Mouse (Mus musculus) liver, adult 2 months (tissue): ENCODE measurements around the gene Mast3. TPM values are rescaled to one million over a fixed set of nuclear protein-coding genes. Genes with fewer than 3 reads are reported as not detected.

Experiments
- DNase-seq: peaks from one replicate; pipeline ENCODE4 v3.0.0-alpha.2; 2011; ENCODE audit warnings: low read depth, low spot score; ENCODE audit errors: extremely low read depth
- H3K27ac ChIP-seq: fragments of 200-500 bp; replicated peaks from 2 replicates; pipeline ENCODE4 v1.5.1; 2012; ENCODE audit warnings: low read depth, mild to moderate bottlenecking, control low read depth, inconsistent platforms, low read length; ENCODE audit not compliant: insufficient read depth
- H3K27me3 ChIP-seq: fragments of 200-500 bp; 2 replicates; pipeline ENCODE4 v1.6.1; 2012; ENCODE audit warnings: mild to moderate bottlenecking, moderate library complexity, low read length, inconsistent platforms; ENCODE audit not compliant: control insufficient read depth, insufficient read depth
- H3K36me3 ChIP-seq: fragments of 200-500 bp; 2 replicates; pipeline ENCODE4 v1.6.1; 2012; ENCODE audit warnings: low read length, inconsistent platforms; ENCODE audit not compliant: control insufficient read depth, insufficient read depth
- H3K4me1 ChIP-seq: fragments of 200-500 bp; 2 replicates; pipeline ENCODE4 v1.6.1; 2011; ENCODE audit warnings: low read length; ENCODE audit not compliant: control insufficient read depth, insufficient read depth
- H3K4me3 ChIP-seq: fragments of 200-500 bp; 2 replicates; pipeline ENCODE4 v1.5.1; 2011; ENCODE audit warnings: low read depth, mild to moderate bottlenecking, control low read depth, low read length, moderate library complexity; ENCODE audit not compliant: insufficient read depth
- H3K79me2 ChIP-seq: fragments of 200-500 bp; 2 replicates; pipeline ENCODE4 v1.6.1; 2012; ENCODE audit warnings: inconsistent platforms, mild to moderate bottlenecking, low read length, moderate library complexity; ENCODE audit not compliant: control insufficient read depth, insufficient read depth
- H3K9ac ChIP-seq: fragments of 200-500 bp; 2 replicates; pipeline ENCODE4 v1.6.1; 2012; ENCODE audit warnings: low read depth, mild to moderate bottlenecking, control low read depth, inconsistent platforms, low read length
- CTCF ChIP-seq: fragments of 200-500 bp; IDR thresholded peaks from 2 replicates; pipeline ENCODE4 v1.5.1; 2011; ENCODE audit warnings: low read depth, low read length, control low read depth
- POLR2A ChIP-seq: fragments of 200-500 bp; IDR thresholded peaks from 2 replicates; pipeline ENCODE4 v1.6.1; 2011; ENCODE audit warnings: low read length, control low read depth; ENCODE audit not compliant: insufficient read depth; ENCODE audit errors: extremely low read depth
- WGBS: fragments of 180-500 bp; shearing (Covaris S2); methylation state at CpG from one replicate; pipeline ENCODE4 v1.1.7; 2018; 5-methylcytosine and 5-hydroxymethylcytosine counted together
- polyA plus RNA-seq: library from polyadenylated mRNA; depleted of rRNA; stranded (reverse); fragments of >200 nt; gene quantifications from 2 replicates; pipeline ENCODE4 v1.2.3, GENCODE M21; 2012
- total RNA-seq: library from RNA; depleted of rRNA; stranded (reverse); fragments of >200 nt; gene quantifications from 2 replicates; pipeline ENCODE4 v1.2.3, GENCODE M21; 2014

Mast3 gene
- total and polyA plus RNA-seq, 2 experiments, result 16.7 to 29.0 TPM

- Histone ChIP-seq H3K4me3 (no peak overlapping the region), H3K36me3 (no peaks in the 10 kb centered on the region), H3K4me1 (peaks cover 11% of the 10 kb centered on the region), H3K27ac (no peak overlapping the region), H3K79me2 (peaks cover 2% of the 10 kb centered on the region; the same call in 1 of the 2 replicates), H3K27me3 (no peaks in the 10 kb centered on the region), H3K9ac (no peak overlapping the region)
- no peak for DNase-seq
- whole genome bisulfite sequencing, result 93% methylated on average over 7 of the region's 7 CpGs
- TF ChIP-seq CTCF (no peak), POLR2A (no peak)
Observed at GRCm38 (mm10) chr8:70771217-70771616, 33.6 kb downstream of the Mast3 start.

- no peak overlapping the region for H3K4me3 ChIP-seq
- DNase-seq, result no peak
- no peak overlapping the region for H3K27ac ChIP-seq
- 96% methylated on average over 13 of the region's 13 CpGs for WGBS
- H3K4me1 ChIP-seq, result peaks cover 9% of the 10 kb centered on the region
- no peak overlapping the region for H3K9ac ChIP-seq
- no peaks in the 10 kb centered on the region for H3K27me3 ChIP-seq
- TF ChIP-seq POLR2A (no peak), CTCF (no peak)
- H3K79me2 ChIP-seq, result no peaks in the 10 kb centered on the region
- no peaks in the 10 kb centered on the region for H3K36me3 ChIP-seq
Observed at GRCm38 (mm10) chr8:70770748-70771147, 34.1 kb downstream of the Mast3 start.

DNA sequence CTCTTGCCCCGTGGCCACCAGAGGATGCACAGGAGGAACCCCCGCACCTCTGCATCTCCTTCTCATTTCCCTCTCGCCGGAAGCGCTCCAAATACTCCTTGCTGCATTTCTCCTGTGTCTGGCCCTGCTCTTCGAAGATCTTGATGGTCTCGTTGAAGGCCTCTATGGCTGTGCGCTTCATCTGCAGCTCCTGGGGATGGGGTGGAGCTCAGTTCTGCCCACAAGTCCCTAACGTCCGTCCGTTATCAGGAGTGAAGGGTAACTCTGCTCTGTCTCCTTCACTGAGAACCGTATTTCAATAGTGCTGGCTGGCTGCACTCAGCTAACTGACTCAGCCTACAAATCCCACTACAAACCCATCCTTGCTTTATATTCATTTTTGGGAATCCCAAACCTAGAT is 35.0 kb downstream of the Mast3 start:
- 82% methylated on average over 12 of the region's 12 CpGs for WGBS
- Histone ChIP-seq H3K9ac (no peak overlapping the region), H3K79me2 (no peaks in the 10 kb centered on the region), H3K36me3 (no peaks in the 10 kb centered on the region), H3K4me3 (no peak overlapping the region), H3K4me1 (peaks cover 7% of the 10 kb centered on the region; the same call in 1 of the 2 replicates), H3K27me3 (no peaks in the 10 kb centered on the region), H3K27ac (no peak overlapping the region)
- TF ChIP-seq CTCF (no peak), POLR2A (no peak)
- DNase-seq, result no peak

DNA sequence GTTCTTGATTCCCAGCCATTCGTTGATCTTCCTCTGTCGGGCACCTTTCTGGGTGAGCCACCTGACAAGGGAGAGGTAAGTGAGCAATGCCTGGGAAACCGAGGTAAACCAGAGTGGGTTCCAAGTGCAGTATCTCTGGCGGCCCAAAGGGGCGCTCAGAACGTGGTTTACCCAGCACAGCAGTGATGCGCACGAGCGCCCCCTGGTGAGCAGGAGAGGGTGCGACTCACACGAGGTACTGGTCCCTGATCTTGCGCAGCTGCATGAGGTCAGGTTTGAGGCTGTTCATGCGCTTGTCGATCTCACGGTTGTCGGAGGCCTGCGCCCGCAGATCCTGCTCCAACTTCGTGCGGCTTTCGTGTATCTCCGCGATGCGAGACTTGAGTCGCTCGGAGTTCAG is 35.5 kb downstream of the Mast3 start:
- H3K79me2 ChIP-seq, result no peaks in the 10 kb centered on the region
- H3K9ac ChIP-seq, result no peak overlapping the region
- no peaks in the 10 kb centered on the region for H3K36me3 ChIP-seq
- peak; percentile 100 for TF ChIP-seq CTCF
- TF ChIP-seq POLR2A, result no peak
- H3K4me3 ChIP-seq, result no peak overlapping the region
- no peaks in the 10 kb centered on the region for H3K27me3 ChIP-seq
- WGBS, result 12% methylated on average over 26 of the region's 26 CpGs
- H3K27ac ChIP-seq, result no peak overlapping the region
- peaks cover 7% of the 10 kb centered on the region; the same call in 1 of the 2 replicates for H3K4me1 ChIP-seq
- peak; percentile 80 for DNase-seq

DNA sequence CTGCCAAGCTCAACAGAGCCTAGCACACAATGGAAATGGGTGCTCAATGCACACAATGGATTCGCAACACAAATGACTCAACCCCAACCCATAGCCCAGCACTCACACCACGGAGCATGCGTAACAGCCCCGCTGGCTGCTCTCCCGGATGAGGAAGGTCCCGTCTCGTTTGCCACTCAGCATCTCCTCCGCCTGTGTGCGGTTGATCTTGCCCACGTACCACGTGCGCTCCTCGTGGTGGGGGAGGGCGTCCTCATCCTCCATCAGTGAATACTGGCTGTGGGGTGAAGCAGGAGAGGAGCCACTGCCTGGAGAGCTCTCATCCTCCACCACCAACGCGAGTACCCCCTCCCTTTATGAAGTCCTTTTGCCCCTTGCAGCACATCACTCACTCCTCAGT is 35.9 kb downstream of the Mast3 start:
- 84% methylated on average over 16 of the region's 16 CpGs for WGBS
- no peaks in the 10 kb centered on the region for H3K36me3 ChIP-seq

DNA sequence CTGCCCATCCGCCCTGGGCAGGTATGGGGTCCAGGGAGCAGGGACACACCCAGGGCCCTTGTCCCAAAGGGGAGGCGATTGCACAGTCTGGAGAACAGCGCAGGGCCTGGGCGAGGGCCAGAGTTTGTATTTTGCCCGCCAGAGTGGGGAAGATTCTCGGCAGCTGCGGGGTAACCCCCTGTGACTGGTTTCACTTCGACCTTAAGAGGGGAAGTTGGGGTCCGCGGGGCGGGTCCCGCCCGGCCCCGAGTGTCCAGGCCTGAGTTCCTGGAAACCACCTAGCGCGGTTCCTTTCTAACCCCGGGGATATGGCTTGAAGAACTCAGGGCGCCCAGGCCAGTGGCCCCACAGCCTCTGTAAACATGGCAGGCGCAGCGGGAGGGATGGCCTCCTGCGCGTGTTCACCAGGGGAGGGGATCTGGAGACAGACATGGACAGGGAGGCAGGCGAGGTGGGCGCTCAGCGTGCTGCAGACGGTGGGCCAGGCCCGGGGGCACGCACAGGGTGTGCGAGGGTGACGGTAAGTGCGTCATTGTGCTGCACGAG is 36.5 kb downstream of the Mast3 start:
- H3K4me1 ChIP-seq, result peaks cover 12% of the 10 kb centered on the region; the same call in 1 of the 2 replicates

More for the DNA sequence above, 35.9 kb downstream of the Mast3 start:
- no peak overlapping the region for H3K4me3 ChIP-seq
- no peak for TF ChIP-seq CTCF
- no peak for TF ChIP-seq POLR2A
- H3K27me3 ChIP-seq, result no peaks in the 10 kb centered on the region
- H3K79me2 ChIP-seq, result no peaks in the 10 kb centered on the region
- peaks cover 10% of the 10 kb centered on the region; the same call in 1 of the 2 replicates for H3K4me1 ChIP-seq
- H3K27ac ChIP-seq, result no peak overlapping the region
- no peak for DNase-seq
- no peak overlapping the region for H3K9ac ChIP-seq

More for the DNA sequence above, 36.5 kb downstream of the Mast3 start:
- no peak overlapping the region for H3K4me3 ChIP-seq
- H3K36me3 ChIP-seq, result no peaks in the 10 kb centered on the region
- no peaks in the 10 kb centered on the region for H3K27me3 ChIP-seq
- no peak overlapping the region; the same call in 1 of the 2 replicates for H3K27ac ChIP-seq
- H3K79me2 ChIP-seq, result no peaks in the 10 kb centered on the region
- DNase-seq, result no peak
- WGBS, result 90% methylated on average over 32 of the region's 32 CpGs
- TF ChIP-seq POLR2A, result no peak
- no peak for TF ChIP-seq CTCF
- H3K9ac ChIP-seq, result no peak overlapping the region
